Mouse (Mus musculus) hindbrain, embryonic 16.5 days (tissue): ENCODE measurements around the gene Sem1. TPM values are rescaled to one million over a fixed set of nuclear protein-coding genes. Genes with fewer than 3 reads are reported as not detected.
A peak's percentile ranks its signal among the peaks of the same experiment; 100 is the strongest.
"Not testable (repeated sequence)": the region's sequence is repeated elsewhere in the genome, so short reads cannot be mapped to it uniquely, and the experiment has no call there.

Source experiments
- ATAC-seq: fragments of 200-750 bp; cut with Nextera tagmentation; 2 replicates; pipeline ENCODE4 v1.8.0; 2017; ENCODE audit warnings: moderate TSS enrichment, moderate library complexity
- H3K27ac ChIP-seq: fragments of 300-500 bp; sonication (generic); 2 replicates; pipeline ENCODE4 v1.5.1; 2014; ENCODE audit warnings: low read depth, mild to moderate bottlenecking, control low read depth, low read length, moderate library complexity
- H3K27me3 ChIP-seq: fragments of 300-500 bp; sonication (generic); replicated peaks from 2 replicates; pipeline ENCODE4 v1.6.1; 2014; ENCODE audit warnings: low read length; ENCODE audit not compliant: control insufficient read depth, insufficient read depth
- H3K36me3 ChIP-seq: fragments of 300-500 bp; sonication (generic); 2 replicates; pipeline ENCODE4 v1.6.1; 2014; ENCODE audit warnings: mild to moderate bottlenecking, low read length, moderate library complexity, mixed read lengths; ENCODE audit not compliant: control insufficient read depth, insufficient read depth
- H3K4me1 ChIP-seq: fragments of 300-500 bp; sonication (generic); 2 replicates; pipeline ENCODE4 v1.6.1; 2014; ENCODE audit warnings: low read depth, low read length; ENCODE audit not compliant: control insufficient read depth, insufficient read depth
- H3K4me2 ChIP-seq: fragments of 300-500 bp; sonication (generic); 2 replicates; pipeline ENCODE4 v1.6.1; 2014; ENCODE audit warnings: mild to moderate bottlenecking, low read length, control low read depth, moderate library complexity
- H3K4me3 ChIP-seq: fragments of 300-500 bp; sonication (generic); 2 replicates; pipeline ENCODE4 v1.5.1; 2014; ENCODE audit warnings: mild to moderate bottlenecking, low read length, control low read depth, moderate library complexity
- H3K9ac ChIP-seq: fragments of 300-500 bp; sonication (generic); 2 replicates; pipeline ENCODE4 v1.6.1; 2014; ENCODE audit warnings: low read depth, mild to moderate bottlenecking, control low read depth, low read length, moderate library complexity
- H3K9me3 ChIP-seq: fragments of 300-500 bp; sonication (generic); 2 replicates; pipeline ENCODE4 v1.6.1; 2014; ENCODE audit warnings: mild to moderate bottlenecking, low read length, moderate library complexity; ENCODE audit not compliant: control insufficient read depth
- WGBS: fragments of 180-500 bp; shearing (Covaris S2); extraction: QIAGEN DNeasy Blood & Tissue Kit; methylation state at CpG from one replicate; pipeline ENCODE4 v1.1.7; 2014; 5-methylcytosine and 5-hydroxymethylcytosine counted together
- polyA plus RNA-seq: library from polyadenylated mRNA; unstranded; fragments of >200 nt; fragmentation: Nextera tagmentation; extraction: Ambion mirVana; gene quantifications from 2 replicates; pipeline ENCODE4 v1.2.1, GENCODE M21; 2015

Sem1 gene
- polyA plus RNA-seq, 1 experiment from 2014 or later: 131 TPM

GRCm38 (mm10) chr6:6536781-6537466 lies 41.5 kb downstream of the Sem1 start:
- peak; percentile 52; the same call in 1 of the 2 replicates for ATAC-seq
- Histone ChIP-seq H3K9ac (no peak overlapping the region), H3K27ac (no peak overlapping the region), H3K9me3 (no peaks in the 10 kb centered on the region), H3K4me3 (no peak overlapping the region), H3K36me3 (no peaks in the 10 kb centered on the region), H3K4me2 (no peak overlapping the region), H3K27me3 (peaks cover 10% of the 10 kb centered on the region), H3K4me1 (no peaks in the 10 kb centered on the region)
- WGBS: 28% methylated on average over 5 of the region's 5 CpGs

DNA sequence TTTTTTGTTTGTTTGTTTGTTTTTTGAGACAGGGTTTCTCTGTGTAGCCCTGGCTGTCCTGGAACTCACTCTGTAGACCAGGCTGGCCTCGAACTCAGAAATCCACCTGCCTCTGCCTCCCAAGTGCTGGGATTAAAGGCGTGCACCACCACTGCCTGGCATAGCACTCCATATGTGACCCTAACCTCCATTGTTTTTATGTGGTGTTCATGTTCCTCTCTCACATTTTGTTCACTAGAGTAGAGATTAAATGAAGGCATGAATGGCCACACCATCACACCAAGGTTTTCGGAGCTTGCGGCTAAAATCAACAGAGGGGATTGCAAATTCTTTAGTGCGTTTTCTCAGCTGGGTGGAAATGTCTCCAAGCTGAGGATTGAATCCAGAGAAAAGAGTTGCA lies 42.1 kb downstream of the Sem1 start:
- not testable (repeated sequence) for H3K36me3 ChIP-seq, H3K4me3 ChIP-seq, ATAC-seq, H3K4me2 ChIP-seq, H3K9ac ChIP-seq, H3K27me3 ChIP-seq, H3K27ac ChIP-seq, H3K4me1 ChIP-seq, H3K9me3 ChIP-seq
- WGBS: 53% methylated on average over 4 of the region's 5 CpGs
